Mouse (Mus musculus) hindbrain, embryonic 12.5 days (tissue): ENCODE data around the gene Nfu1. TPM values are rescaled to one million over a fixed set of nuclear protein-coding genes. Genes with fewer than 3 reads are reported as not detected.

Source experiments
- ATAC-seq: fragments of 200-750 bp; cut with Nextera tagmentation; 2 replicates; pipeline ENCODE4 v1.8.0; 2017; ENCODE audit warnings: moderate TSS enrichment; ENCODE audit not compliant: low FRiP score
- H3K27ac ChIP-seq: fragments of 300-500 bp; sonication (generic); 2 replicates; pipeline ENCODE4 v1.5.1; 2016; ENCODE audit warnings: mild to moderate bottlenecking
- H3K27me3 ChIP-seq: fragments of 300-500 bp; sonication (generic); 2 replicates; pipeline ENCODE4 v1.6.1; 2016; ENCODE audit warnings: mild to moderate bottlenecking
- H3K36me3 ChIP-seq: fragments of 300-500 bp; sonication (generic); 2 replicates; pipeline ENCODE4 v1.6.1; 2016; ENCODE audit warnings: mild to moderate bottlenecking
- H3K4me1 ChIP-seq: fragments of 300-500 bp; sonication (generic); 2 replicates; pipeline ENCODE4 v1.6.1; 2016
- H3K4me2 ChIP-seq: fragments of 300-500 bp; sonication (generic); replicated peaks from 2 replicates; pipeline ENCODE4 v1.6.1; 2016; ENCODE audit warnings: mild to moderate bottlenecking
- H3K4me3 ChIP-seq: fragments of 300-500 bp; sonication (generic); 2 replicates; pipeline ENCODE4 v1.5.1; 2016; ENCODE audit warnings: mild to moderate bottlenecking
- H3K9ac ChIP-seq: fragments of 300-500 bp; sonication (generic); 2 replicates; pipeline ENCODE4 v1.6.1; 2016; ENCODE audit warnings: mild to moderate bottlenecking, moderate library complexity
- H3K9me3 ChIP-seq: fragments of 300-500 bp; sonication (generic); replicated peaks from 2 replicates; pipeline ENCODE4 v1.6.1; 2016; ENCODE audit warnings: mild to moderate bottlenecking
- WGBS: fragments of 180-500 bp; shearing (Covaris S2); methylation state at CpG from one replicate; pipeline ENCODE4 v1.1.7; 2016; 5-methylcytosine and 5-hydroxymethylcytosine counted together
- polyA plus RNA-seq: library from polyadenylated mRNA; unstranded; fragments of >200 nt; fragmentation: Nextera tagmentation; extraction: Ambion mirVana; gene quantifications from 2 replicates; pipeline ENCODE4 v1.2.1, GENCODE M21; 2016

Nfu1 gene
- 91.5 and 94.0 TPM in 2 replicates for polyA plus RNA-seq

DNA sequence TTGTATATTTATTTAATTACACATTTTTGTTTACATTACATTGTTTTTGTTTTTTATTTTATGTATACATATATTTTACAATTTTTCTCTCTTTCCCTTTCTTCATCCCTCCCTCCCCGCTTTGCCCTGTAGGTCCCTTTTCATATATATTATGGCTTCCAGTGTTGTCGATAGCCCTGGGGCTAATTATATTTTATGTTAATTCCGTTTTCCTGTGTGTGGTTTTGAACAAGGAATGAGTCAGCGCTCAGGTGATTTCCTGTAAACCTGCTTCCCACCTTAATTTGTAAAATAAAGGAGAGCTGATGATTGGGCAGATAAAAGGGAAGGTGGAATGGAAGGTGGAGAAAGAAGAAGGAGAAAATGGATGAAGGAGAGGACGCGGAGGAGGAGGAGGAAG lies at the start of gene Nfu1:
TSS of gene Nfu1 (plus strand) at position 350 of the 400 bp plus-strand sequence.
- Histone ChIP-seq H3K4me2 (peak within 1 kb of the TSS; percentile 58), H3K27me3 (no peaks in the 10 kb centered on the region), H3K9ac (peak within 1 kb of the TSS; percentile 94), H3K4me3 (peak within 1 kb of the TSS; percentile 76), H3K9me3 (no peaks in the 10 kb centered on the region), H3K36me3 (peaks cover 12% of the 10 kb centered on the region), H3K27ac (peak within 1 kb of the TSS; percentile 79), H3K4me1 (peaks cover 12% of the 10 kb centered on the region)
- WGBS: 75% methylated on average over 6 of the region's 6 CpGs
- no peak for ATAC-seq

GRCm38 (mm10) chr6:86963987-86964685 lies 44.9 kb upstream of the Nfu1 start:
- no peak for ATAC-seq
- 95% methylated on average over 7 of the region's 7 CpGs for WGBS
- no peak overlapping the region for H3K4me2 ChIP-seq
- no peaks in the 10 kb centered on the region for H3K9me3 ChIP-seq
- H3K27me3 ChIP-seq: no peaks in the 10 kb centered on the region
- peaks cover 73% of the 10 kb centered on the region for H3K36me3 ChIP-seq
- no peak overlapping the region for H3K4me3 ChIP-seq
- H3K27ac ChIP-seq: no peak overlapping the region
- H3K9ac ChIP-seq: no peak overlapping the region
- H3K4me1 ChIP-seq: no peaks in the 10 kb centered on the region

GRCm38 (mm10) chr6:86967166-86967565 lies 41.9 kb upstream of the Nfu1 start:
- H3K4me2 ChIP-seq: no peak overlapping the region
- H3K27ac ChIP-seq: no peak overlapping the region
- ATAC-seq: no peak
- no peak overlapping the region for H3K4me3 ChIP-seq
- no peaks in the 10 kb centered on the region for H3K9me3 ChIP-seq
- WGBS: 85% methylated on average over 2 of the region's 2 CpGs
- no peaks in the 10 kb centered on the region for H3K4me1 ChIP-seq
- no peaks in the 10 kb centered on the region for H3K27me3 ChIP-seq
- peaks cover 67% of the 10 kb centered on the region for H3K36me3 ChIP-seq
- no peak overlapping the region for H3K9ac ChIP-seq

DNA sequence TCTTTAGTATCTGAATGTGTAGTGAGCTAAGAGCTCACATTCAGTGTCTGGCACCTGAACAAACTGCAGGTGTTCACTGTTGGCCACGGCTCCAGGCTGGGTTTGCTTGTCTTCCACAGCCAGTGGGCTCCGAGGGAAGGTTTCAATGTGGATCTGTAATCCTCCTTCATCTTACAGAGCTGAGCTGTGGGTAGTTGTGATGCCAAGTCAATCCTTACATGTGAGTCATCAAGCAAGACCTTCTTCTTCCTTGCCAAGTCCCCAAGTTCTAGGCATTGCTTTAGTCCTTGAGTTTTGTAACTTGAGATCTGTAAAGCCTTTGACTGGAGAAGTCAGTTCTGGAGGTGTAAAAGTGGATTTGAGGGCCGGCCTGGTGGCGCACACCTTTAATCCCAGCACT lies 35.1 kb upstream of the Nfu1 start:
- no peak overlapping the region for H3K27ac ChIP-seq
- H3K4me1 ChIP-seq: no peaks in the 10 kb centered on the region
- ATAC-seq: no peak
- no peak overlapping the region for H3K4me2 ChIP-seq
- no peak overlapping the region for H3K4me3 ChIP-seq
- no peak overlapping the region for H3K9ac ChIP-seq
- no peaks in the 10 kb centered on the region for H3K27me3 ChIP-seq
- H3K9me3 ChIP-seq: no peaks in the 10 kb centered on the region
- peaks cover 48% of the 10 kb centered on the region for H3K36me3 ChIP-seq
- 95% methylated on average over 4 of the region's 4 CpGs for WGBS

- H3K4me1 ChIP-seq: no peaks in the 10 kb centered on the region
- H3K9ac ChIP-seq: no peak overlapping the region
- no peak overlapping the region for H3K4me3 ChIP-seq
- ATAC-seq: no peak
- WGBS: 85% methylated on average over 8 of the region's 8 CpGs
- H3K4me2 ChIP-seq: no peak overlapping the region
- H3K27me3 ChIP-seq: no peaks in the 10 kb centered on the region
- H3K27ac ChIP-seq: no peak overlapping the region
- peaks cover 27% of the 10 kb centered on the region for H3K36me3 ChIP-seq
- no peaks in the 10 kb centered on the region for H3K9me3 ChIP-seq
Measured at GRCm38 (mm10) chr6:86978156-86978908, 30.7 kb upstream of the Nfu1 start.

- no peaks in the 10 kb centered on the region for H3K9me3 ChIP-seq
- no peaks in the 10 kb centered on the region for H3K4me1 ChIP-seq
- H3K27me3 ChIP-seq: no peaks in the 10 kb centered on the region
- H3K9ac ChIP-seq: no peak overlapping the region
- H3K36me3 ChIP-seq: peaks cover 25% of the 10 kb centered on the region
- no peak overlapping the region for H3K4me3 ChIP-seq
- WGBS: 80% methylated on average over 6 of the region's 6 CpGs
- H3K27ac ChIP-seq: no peak overlapping the region
- no peak overlapping the region for H3K4me2 ChIP-seq
- no peak for ATAC-seq
Measured at GRCm38 (mm10) chr6:86978909-86979265, 30.1 kb upstream of the Nfu1 start.

GRCm38 (mm10) chr6:86981206-86981605 lies 27.8 kb upstream of the Nfu1 start:
- Histone ChIP-seq H3K4me3 (no peak overlapping the region), H3K36me3 (peaks cover 22% of the 10 kb centered on the region), H3K4me2 (no peak overlapping the region), H3K27me3 (no peaks in the 10 kb centered on the region), H3K27ac (no peak overlapping the region), H3K4me1 (no peaks in the 10 kb centered on the region), H3K9me3 (no peaks in the 10 kb centered on the region), H3K9ac (no peak overlapping the region)
- 91% methylated on average over 2 of the region's 2 CpGs for WGBS
- no peak for ATAC-seq

GRCm38 (mm10) chr6:86985314-86986106 lies 23.5 kb upstream of the Nfu1 start:
- ATAC-seq: no peak
- Histone ChIP-seq H3K9ac (no peak overlapping the region), H3K27me3 (no peaks in the 10 kb centered on the region), H3K9me3 (no peaks in the 10 kb centered on the region), H3K27ac (no peak overlapping the region), H3K36me3 (peaks cover 16% of the 10 kb centered on the region), H3K4me3 (no peak overlapping the region), H3K4me2 (no peak overlapping the region), H3K4me1 (no peaks in the 10 kb centered on the region)
- 90% methylated on average over 8 of the region's 8 CpGs for WGBS

DNA sequence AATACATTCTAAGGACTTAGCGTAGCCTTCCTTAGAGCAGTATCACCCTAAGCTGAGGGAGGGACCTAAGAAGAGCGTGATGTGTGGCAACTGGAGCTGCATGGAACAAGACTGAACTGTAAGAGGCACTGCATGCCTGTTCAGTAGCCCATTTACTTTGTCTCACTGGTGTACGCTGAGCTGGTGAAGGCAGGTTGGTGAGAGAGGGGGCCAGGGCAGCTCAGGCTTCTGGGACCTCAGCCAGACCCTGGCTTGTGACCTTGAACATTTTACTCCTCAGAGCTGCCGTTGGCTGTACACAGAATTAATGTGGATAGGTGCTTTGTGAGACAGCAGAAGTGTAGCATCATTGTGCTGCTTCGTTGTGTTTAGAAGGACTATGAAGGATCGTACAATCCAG lies 19.5 kb upstream of the Nfu1 start:
- H3K27ac ChIP-seq: no peak overlapping the region
- H3K4me2 ChIP-seq: no peak overlapping the region
- H3K4me1 ChIP-seq: no peaks in the 10 kb centered on the region
- peaks cover 4% of the 10 kb centered on the region for H3K36me3 ChIP-seq
- H3K9me3 ChIP-seq: no peaks in the 10 kb centered on the region
- WGBS: 95% methylated on average over 6 of the region's 6 CpGs
- H3K9ac ChIP-seq: no peak overlapping the region
- no peak for ATAC-seq
- H3K4me3 ChIP-seq: no peak overlapping the region
- no peaks in the 10 kb centered on the region for H3K27me3 ChIP-seq

GRCm38 (mm10) chr6:86991041-86991440 lies 18.0 kb upstream of the Nfu1 start:
- H3K27me3 ChIP-seq: no peaks in the 10 kb centered on the region
- no peak overlapping the region for H3K9ac ChIP-seq
- no peaks in the 10 kb centered on the region for H3K4me1 ChIP-seq
- no peak overlapping the region for H3K27ac ChIP-seq
- no peaks in the 10 kb centered on the region for H3K9me3 ChIP-seq
- no peak for ATAC-seq
- WGBS: 92% methylated on average over 3 of the region's 3 CpGs
- H3K4me3 ChIP-seq: no peak overlapping the region
- no peak overlapping the region for H3K4me2 ChIP-seq
- H3K36me3 ChIP-seq: peaks cover 7% of the 10 kb centered on the region

- no peak for ATAC-seq
- no peak overlapping the region for H3K9ac ChIP-seq
- no peak overlapping the region for H3K4me2 ChIP-seq
- H3K27ac ChIP-seq: no peak overlapping the region
- no peak overlapping the region for H3K4me3 ChIP-seq
- H3K9me3 ChIP-seq: no peaks in the 10 kb centered on the region
- no peaks in the 10 kb centered on the region for H3K4me1 ChIP-seq
- no peaks in the 10 kb centered on the region for H3K27me3 ChIP-seq
- peaks cover 20% of the 10 kb centered on the region for H3K36me3 ChIP-seq
- WGBS: 95% methylated on average over 8 of the region's 8 CpGs
Measured at GRCm38 (mm10) chr6:86992349-86992748, 16.7 kb upstream of the Nfu1 start.

DNA sequence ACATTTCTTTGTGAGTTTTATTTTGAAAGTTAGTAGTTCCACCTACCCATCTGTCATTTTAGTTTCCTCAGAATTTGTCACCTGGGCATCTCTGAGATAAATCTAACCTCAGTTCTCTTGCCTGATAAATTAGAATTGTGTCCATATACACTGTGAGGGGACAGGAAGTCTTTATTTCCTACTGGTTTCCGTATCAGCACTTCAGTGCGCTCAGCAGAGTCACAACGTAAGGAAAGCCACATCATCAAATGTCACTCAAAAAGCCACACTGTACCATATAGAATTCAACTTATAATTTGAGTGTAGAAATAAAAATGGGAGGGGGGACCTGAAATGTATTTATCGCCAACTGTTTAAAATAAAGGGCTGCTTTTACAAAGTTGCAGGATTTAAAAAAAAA lies 14.8 kb upstream of the Nfu1 start:
- no peaks in the 10 kb centered on the region for H3K4me1 ChIP-seq
- no peak overlapping the region for H3K4me3 ChIP-seq
- ATAC-seq: no peak
- H3K9ac ChIP-seq: no peak overlapping the region
- H3K9me3 ChIP-seq: no peaks in the 10 kb centered on the region
- H3K27me3 ChIP-seq: no peaks in the 10 kb centered on the region
- H3K36me3 ChIP-seq: peaks cover 27% of the 10 kb centered on the region
- no peak overlapping the region for H3K4me2 ChIP-seq
- no peak overlapping the region for H3K27ac ChIP-seq
- 90% methylated on average over 4 of the region's 4 CpGs for WGBS
